Mouse (Mus musculus) testis, postnatal 14 days (tissue): Measurements from ENCODE around the gene Speer4a.
"Not testable (repeated sequence)": the region's sequence is repeated elsewhere in the genome, so short reads cannot be mapped to it uniquely, and the experiment has no call there.

ENCODE experiments used
- DNase-seq: peaks from one replicate; pipeline ENCODE4 v3.0.0; 2021; ENCODE audit warnings: low spot score

The Speer4a gene

DNA sequence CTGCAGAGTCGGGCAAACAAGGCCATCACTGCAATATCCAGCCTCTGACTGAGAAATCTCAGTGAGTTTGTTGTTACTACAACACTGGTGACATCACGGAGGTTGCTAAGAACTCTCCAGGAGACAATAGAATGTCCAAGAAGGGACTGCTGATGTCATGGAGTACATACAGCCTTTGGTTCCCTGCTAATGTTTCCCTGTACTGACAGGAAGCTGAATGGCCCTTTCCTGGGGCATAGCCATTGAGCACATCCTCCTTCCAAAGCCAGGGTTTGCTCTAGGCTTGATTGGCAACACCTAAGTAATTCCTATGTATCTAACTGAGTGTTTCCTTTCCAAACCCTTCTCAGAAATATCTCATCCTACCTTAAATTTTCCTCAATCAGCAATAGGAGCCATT, at the start of gene Speer4a:
TSS of gene Speer4a (minus strand) at position 101 of the 400 bp plus-strand sequence.
- not testable (repeated sequence) for DNase-seq

GRCm38 (mm10) chr5:26079023-26079422, 39.7 kb upstream of the Speer4a start:
- DNase-seq: not testable (repeated sequence)

DNA sequence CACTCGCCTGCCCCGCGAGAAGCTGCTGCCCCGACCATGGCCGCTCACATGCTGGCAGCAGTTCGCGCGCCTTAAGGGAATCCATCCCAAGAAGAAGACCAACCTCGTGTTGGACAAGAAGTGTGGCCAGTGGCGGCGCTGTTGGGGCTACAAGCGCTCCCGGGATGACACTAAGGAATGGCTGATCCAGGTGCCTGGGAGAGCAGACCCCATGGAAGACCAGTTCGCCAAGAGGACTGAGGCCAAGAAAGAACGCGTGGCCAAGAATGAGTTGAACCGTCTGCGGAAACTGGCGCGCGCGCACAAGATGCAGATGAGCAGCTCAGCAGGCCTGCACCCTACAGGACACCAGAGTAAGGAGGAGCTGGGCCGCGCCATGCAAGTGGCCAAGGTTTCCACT, 31.4 kb upstream of the Speer4a start:
- no peak for DNase-seq

DNA sequence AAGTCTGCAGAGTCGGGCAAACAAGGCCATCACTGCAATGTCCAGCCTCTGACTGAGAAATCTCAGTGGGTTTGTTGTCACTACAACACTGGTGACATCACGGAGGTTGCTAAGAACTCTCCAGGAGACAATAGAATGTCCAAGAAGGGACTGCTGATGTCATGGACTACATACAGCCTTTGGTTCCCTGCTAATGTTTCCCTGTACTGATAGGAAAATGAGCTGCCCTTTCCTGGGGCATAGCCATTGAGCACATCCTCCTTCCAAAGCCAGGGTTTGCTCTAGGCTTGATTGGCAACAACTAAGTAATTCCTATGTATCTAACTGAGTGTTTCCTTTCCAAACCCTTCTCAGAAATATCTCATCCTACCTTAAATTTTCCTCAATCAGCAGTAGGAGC, 19.1 kb upstream of the Speer4a start, which contains the start of gene Gm7347:
TSS of gene Gm7347 (minus strand) at position 101 of the 400 bp plus-strand sequence.
- DNase-seq: not testable (repeated sequence)

- not testable (repeated sequence) for DNase-seq
Measured at GRCm38 (mm10) chr5:26022816-26023215, 16.5 kb downstream of the Speer4a start, which contains the start of gene Gm5862. Gm5862 (minus strand) TSS chr5:26022916.

DNA sequence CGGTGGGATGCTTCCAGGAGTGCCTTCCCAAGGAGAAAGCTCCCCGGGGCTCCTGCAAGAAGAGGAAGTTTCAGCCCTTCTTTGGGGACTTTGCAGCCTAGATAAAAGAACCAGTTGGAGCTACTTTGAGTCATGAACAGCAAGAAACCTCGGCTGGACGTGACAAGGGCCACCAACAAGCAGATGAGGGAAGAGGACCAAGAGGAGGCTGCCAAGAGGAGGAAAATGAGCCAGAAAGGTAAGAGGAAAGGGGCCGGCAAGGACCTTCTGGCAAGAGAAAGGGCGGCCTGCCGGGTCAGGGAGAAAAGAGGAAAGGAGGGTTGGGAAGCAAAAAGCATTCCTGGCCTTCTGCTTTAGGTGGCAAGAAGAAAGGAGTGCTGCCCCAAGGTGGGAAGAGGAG, 31.7 kb downstream of the Speer4a start:
- DNase-seq: not testable (repeated sequence)

- DNase-seq: peak; percentile 25
Measured at GRCm38 (mm10) chr5:26006937-26007695, 32.2 kb downstream of the Speer4a start.

DNA sequence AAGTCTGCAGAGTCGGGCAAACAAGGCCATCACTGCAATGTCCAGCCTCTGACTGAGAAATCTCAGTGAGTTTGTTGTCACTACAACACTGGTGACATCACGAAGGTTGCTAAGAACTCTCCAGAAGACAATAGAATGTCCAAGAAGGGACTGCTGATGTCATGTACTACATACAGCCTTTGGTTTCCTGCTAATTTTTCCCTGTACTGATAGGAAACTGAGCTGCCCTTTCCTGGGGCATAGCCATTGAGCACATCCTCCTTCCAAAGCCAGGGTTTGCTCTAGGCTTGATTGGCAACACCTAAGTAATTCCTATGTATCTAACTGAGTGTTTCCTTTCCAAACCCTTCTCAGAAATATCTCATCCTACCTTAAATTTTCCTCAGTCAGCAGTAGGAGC, 34.7 kb downstream of the Speer4a start, which contains the start of gene Gm1979:
TSS of gene Gm1979 (minus strand) at position 101 of the 400 bp plus-strand sequence.
- DNase-seq: not testable (repeated sequence)

DNA sequence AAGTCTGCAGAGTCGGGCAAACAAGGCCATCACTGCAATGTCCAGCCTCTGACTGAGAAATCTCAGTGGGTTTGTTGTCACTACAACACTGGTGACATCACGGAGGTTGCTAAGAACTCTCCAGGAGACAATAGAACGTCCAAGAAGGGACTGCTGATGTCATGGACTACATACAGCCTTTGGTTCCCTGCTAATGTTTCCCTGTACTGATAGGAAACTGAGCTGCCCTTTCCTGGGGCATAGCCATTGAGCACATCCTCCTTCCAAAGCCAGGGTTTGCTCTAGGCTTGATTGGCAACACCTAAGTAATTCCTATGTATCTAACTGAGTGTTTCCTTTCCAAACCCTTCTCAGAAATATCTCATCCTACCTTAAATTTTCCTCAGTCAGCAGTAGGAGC, 50.8 kb downstream of the Speer4a start, which contains the start of gene Gm21698:
TSS of gene Gm21698 (minus strand) at position 101 of the 400 bp plus-strand sequence.
- DNase-seq: not testable (repeated sequence)
